Mouse (Mus musculus) layer of hippocampus, postnatal 14 days (tissue): ENCODE data around the gene Col4a2. TPM values are rescaled to one million over a fixed set of nuclear protein-coding genes. Genes with fewer than 3 reads are reported as not detected.

Experiments
- DNase-seq, 2 experiments: peaks; one replicate each; pipeline ENCODE4 v3.0.0; 2021 to 2022; ENCODE audit warnings: low spot score in 2 of 2, mixed read lengths in 1 of 2
- total RNA-seq, 2 experiments: library from RNA; stranded (reverse); gene quantifications; 2 replicates each; pipeline ENCODE4 v1.2.3; 2021

Gene Col4a2
- total RNA-seq, 2 experiments from 2014 or later = 78.5 to 78.8 TPM

DNA sequence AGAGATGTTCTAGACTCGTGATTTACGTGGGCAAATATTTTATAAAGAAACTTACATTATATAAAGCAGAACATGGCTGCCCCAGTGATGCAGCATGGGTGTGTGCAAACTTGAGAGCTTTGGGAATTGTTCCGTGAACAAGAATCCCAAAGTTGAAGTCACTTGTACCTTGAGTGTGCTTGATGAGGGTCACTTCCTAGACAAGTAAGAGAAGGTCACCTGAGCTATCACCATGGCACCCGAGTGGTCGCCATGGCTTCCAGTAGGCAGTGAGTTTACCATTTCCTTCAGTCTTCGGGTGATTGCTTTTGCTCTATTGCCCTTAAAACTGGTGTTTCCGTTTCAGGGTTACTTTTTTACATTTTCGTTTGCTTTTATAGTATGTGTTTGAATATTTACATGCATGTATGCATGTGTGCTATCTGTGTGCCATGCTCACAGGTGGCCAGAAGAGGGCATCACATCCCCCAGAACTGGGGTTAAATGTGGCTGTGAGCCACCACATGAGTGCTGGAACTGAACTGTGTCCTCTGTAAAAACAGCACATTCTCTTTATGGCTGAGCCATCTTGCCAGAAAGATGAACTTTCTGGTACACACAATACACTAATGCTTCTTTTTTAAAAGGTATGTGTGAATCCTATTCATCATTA lies 42.3 kb downstream of the Col4a2 start:
- no peak for DNase-seq

DNA sequence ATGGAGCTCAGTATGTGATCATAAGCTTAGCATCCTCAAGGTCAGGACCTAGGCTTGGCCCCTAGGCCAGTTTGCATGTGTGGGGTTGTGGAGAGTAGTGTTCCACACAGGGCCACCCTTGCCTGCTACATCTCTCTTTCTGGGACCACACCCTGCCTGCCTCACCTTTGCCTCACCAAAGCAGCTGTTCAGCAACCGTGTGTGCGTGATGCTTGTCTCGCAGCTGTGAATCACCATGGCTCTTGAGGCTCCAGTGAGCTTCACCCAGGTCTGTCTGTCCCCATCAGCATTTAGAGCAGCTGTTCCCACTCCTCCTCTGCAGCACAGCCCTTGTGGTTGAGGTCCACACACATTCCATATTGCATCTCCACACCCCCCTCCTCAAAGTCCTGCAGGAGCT lies 43.3 kb downstream of the Col4a2 start:
- DNase-seq = no peak

DNA sequence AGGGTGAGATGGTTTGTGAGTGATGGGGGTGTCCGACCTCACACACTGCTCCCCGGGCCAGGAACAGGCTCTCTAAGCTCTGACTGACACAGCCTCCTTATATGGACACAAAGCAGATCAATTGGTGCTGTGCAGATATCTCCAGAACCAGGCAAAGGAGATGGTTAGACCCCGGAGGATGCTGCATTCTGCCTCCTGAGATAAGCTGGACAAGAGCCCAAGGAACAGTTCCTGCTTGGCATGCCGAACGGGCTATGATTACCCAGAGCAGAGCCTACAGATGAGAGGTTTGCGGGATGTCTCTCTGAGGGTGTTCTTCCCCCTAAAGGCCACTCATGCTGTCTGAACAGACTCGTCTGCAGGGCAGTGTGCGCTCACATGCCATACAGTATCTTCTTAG lies 44.2 kb downstream of the Col4a2 start:
- DNase-seq = no peak

DNA sequence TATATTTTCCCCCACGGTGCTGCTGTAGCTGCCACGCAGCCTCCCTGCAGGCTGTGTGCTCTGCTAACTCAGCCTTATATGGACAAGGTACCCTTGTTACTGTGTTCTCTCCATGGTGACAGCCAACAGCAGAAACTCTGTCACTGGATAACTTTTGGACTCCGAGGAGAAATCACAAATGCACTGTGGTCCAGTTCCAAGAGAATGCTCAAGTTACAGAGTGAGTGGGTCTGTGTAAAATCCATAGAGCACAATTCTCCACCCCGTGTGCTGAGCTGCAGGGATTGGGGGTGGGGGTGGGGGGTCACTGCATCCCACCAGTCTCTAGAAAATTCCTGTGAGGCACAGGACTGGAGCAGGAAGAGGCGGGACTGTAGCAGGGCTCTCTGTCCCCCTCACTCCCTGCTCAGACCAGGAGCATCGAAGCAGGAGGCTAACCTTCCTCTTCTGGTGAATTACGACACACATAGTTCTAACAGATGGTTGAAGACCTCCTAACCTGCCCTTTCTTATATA lies 45.4 kb downstream of the Col4a2 start:
- DNase-seq = no peak

DNA sequence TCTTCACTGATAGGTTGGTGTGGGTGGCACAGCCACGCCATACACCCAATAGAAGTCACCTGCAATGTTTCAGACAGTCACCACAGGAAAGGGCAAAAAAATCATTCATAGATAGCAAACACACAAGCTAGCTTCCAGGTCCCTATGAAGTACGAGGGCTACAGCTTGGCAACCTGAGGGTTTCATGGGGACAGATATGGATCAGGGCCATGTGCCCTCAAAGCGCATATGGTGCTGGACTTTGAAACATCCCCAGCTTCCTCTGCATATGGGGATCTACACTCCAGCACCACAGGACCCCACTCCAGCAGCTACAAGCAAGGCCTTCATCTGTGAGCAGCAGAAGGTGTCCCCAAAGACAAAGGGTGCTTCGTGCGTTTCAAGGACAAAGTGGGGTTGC lies 47.2 kb downstream of the Col4a2 start:
- DNase-seq = no peak

DNA sequence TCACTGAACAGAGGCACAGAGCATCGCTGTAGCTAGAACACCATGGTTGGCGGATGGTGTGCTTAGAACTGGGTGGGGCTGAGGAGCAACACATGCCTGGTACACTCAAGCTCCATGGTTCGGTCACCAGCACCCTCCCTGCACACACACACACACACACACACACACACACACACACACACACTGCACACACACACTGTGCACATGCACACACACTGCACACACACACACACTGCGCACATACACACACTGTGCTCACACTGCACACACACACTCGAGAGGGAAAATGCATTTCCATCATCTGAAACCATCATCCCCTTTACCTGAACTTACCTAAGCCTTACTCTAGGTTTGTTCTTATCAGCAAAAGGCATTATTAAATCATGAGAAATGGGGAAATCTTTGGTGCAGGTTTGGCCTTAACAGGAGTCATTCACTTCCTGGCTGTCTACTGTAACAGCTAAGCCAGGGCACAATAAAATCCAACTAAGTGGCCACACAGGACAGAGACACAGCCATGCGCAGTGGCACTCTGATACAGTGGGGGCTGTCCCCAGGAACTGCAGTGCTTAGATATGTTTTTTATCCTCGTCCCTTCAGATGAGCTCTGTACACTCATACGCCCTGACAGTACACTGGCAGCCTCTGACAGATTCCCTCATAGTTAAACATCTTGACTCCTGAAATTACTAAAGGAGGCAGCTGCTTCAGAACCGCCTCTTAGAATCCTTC lies 49.1 kb downstream of the Col4a2 start:
- no peak for DNase-seq

DNA sequence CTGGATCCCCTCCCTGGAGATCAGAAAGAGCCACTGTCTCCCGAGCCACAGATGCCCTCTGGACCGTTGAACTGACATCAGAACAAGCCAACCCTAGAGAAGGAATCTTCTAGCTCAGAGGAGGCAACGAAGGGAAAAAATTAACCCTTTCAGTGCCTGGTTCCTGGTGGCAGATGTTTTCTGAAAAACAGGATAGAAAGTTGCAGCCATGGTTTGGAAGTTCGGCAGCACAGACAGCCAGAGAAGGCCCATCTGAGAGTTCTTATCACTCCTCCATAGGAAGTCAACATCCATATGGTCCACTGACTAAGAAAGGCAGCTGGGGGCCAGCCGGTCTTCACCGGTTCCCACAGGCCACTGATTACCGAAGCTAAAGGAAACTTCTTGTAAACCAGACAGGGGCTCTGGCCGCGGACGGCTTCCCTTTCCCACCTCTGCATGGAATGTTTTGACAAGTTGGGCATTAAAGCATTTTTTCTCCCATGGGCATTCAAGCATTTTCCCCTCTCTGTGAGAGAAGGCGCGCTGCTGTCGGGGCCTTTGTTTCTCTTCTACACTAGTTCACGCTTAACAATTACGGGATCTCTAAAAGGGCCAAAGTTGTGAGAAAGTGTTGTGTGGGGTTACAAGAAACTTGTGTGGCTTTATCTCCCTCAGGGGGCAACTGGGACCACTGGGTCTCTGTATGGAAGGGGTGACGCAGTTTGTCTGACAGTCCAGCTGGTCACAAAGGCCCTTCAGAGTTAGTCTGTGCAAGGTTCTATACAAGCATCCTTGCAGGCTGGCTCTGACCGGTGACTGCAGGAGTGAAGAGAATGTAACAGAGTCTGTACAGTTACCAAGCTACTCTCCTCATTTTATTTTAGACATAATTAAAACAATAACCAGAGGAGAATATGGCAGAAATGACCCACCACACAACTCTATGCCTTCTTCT lies 49.9 kb downstream of the Col4a2 start:
- no peak for DNase-seq

DNA sequence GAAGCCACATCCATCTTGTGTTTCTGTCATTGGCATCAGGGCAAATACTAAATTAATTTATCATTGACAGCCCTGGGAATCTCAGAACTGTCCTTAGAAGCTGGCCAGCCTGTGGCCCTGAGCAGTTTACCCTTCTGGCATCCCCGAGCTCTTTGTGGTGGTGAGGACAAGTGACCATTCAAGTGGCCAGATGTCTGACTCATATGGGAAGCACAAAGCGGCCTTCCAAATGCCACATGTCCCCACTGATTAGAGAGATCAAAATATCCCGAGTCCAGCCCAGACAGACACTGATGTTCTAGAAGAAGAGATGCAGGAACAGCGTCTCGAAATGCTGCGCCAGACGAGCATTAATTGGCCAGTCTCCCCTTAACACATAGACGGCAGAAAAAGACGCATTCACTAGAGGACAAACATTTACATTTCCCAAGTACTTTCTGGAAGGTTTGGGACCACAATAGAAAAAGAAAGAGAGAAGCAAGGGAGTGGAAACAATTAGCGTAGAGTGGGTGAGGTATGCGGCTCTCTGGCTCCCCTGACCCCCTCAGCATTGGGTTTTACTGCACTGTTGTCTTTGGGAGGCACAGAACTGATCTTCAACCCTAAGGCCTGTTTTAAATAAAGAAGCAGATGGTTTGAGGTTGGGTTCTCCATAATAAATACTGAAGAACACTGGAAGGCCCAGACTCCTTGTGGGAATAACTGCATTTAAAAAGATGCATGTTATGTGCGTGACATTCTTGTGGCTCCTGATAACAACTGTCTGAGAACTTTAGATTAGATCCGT lies 50.9 kb downstream of the Col4a2 start:
- no peak for DNase-seq

DNA sequence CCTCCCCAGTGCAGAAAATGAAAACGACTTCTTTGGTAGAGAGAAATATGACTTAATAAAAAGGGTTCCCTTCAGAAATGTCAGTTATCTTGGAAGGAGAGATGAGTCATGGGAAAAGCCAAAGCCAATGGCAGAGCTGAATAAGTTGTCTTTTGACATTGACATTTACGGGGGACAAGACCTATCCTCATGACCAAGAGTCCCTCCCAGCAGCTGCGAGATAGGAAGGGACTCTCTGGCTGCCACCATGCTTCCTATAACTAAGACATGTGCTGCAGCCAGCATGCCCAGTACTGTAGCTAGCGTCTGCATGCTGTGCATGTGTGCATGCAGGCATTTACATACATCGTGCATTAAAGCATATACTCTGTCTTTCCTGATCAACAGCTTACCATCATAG lies 53.6 kb downstream of the Col4a2 start:
- no peak for DNase-seq

DNA sequence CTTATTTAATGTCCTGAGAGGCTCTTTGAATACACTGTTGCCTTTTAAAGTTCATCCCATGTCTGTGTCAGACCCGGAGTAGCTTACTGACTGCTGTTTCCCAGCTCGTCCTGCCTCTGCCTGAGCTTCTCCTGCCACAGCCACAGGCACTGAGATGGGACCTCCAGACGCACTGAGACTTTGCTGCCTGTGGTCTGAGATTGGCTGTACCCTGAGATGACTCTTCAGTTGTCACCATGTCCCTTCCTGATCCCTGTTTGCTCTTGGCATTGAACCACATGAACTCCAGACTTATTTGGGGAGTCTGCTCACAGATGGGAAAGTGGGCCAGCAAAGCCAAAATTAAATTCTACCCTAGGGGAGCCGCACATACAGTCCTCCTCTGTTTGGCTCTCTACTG lies 54.1 kb downstream of the Col4a2 start:
- no peak for DNase-seq

DNA sequence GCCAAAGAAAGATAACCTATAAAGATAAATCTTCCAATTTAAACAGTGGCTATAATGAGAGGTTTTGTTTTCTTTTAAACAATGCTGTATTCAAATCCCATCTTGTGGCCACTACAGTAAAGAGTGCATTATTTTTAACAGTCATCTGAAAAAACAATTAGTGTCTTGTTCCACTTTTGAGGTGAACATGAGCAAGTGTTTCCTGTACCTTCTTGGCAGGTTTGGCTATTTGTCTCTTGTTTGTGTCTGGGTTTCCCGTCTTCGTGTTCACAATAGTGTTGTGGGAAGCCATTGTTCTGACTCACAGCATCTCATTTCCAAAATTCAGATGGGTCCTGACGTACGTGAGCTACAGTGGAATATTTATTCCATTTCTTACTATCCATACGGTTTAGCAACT lies 55.1 kb downstream of the Col4a2 start:
- DNase-seq = no peak

DNA sequence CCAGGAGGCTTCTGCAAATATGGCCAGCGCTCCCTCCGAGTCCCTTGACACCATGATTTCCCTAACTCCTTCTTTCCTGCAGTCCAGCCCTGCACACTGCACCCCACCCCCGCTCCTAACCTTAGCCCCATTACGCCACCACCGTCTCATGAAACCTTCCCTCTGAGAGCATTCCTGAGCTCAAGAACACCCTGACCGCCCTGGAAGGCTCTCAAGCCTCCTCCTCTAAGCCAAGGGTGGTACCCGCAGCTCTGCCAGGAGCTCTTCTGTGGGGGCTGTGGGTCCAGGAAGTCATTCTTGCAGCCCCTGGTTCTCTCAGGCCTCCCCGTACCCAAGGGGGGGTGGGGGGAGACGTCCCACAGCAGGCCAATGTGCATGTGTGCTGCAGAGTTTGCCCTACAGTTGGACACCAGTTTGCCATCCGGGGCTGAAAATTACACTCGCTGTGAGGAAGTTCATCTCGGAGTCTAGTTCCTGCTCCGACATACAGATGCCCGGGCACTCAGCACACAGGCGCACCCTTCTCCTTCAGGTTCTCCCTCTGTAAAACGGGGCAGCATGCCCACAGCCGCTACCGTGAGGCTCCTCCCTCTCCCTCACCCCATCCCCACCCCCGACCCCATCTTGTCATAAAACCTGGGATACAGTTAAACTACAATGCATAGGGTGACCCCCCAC lies 57.1 kb downstream of the Col4a2 start:
- no peak for DNase-seq

DNA sequence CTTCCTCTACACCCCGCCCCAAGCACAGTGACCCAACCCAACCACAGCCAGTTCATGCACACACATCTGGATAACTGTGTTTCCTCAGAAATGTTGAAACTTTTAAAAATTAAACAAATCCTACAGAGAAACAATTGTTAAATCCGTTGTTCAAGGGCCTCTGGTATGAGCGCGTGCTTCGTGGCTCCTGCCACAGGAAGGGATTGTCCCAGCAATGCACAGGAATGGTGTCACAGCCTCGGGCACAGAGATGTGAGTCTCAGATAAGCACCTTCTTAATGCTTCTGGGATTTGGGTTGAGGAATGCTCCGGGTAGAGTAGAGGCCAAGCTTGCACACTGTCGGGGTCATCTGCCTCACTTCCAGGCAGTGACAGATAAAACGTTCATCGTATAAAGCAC lies 58.7 kb downstream of the Col4a2 start:
- DNase-seq = no peak

DNA sequence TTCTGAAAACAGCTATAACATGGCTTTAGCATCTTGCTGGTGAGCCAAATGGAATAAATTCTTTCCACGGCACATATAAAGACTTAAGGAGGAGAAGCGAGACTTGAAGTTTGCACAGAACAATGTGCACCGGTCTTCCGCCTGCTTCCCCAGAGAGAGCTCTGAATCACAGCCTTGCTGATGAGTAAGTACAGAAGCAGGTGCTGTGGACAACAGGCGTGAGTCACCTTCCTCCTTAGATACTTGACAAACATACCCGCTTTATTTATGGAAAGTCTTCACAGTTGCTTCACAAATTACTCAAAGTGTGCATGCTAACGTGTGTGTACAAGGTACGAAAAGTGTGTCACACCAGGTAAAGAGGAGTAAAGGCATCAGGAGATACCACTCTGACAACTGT lies 59.5 kb downstream of the Col4a2 start:
- no peak for DNase-seq

DNA sequence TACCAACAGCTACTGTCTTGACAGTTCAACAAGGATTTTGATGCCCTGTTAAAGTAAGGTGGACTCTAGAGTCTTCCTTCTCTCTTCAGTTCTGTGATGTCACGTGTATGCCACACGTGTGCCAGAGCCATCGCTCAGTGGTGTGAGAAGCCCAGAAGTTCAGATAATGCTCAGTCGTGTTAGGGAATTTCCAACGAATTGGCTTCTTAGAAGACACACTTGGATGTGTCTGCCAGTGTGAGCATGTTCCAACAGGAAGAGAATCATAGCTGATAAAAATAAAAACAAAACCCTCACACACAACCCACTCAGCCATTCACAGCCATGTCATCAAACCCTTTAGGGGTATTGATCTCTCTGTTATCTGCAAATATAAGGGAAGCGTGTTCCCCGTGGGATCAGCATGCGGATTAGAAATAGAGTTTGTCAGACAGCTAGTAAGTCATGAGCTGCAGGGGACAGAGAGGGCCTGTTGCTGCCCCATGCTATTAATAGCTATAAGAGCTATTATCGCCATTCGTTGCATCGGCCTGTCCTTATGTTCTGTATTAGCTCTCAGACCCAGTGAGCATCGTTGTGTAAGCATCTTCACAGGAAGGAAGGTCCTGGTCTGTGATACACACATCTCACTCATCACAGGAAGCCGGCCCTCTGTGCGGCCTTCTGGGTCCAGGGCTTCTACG lies 61.2 kb downstream of the Col4a2 start:
- no peak for DNase-seq

DNA sequence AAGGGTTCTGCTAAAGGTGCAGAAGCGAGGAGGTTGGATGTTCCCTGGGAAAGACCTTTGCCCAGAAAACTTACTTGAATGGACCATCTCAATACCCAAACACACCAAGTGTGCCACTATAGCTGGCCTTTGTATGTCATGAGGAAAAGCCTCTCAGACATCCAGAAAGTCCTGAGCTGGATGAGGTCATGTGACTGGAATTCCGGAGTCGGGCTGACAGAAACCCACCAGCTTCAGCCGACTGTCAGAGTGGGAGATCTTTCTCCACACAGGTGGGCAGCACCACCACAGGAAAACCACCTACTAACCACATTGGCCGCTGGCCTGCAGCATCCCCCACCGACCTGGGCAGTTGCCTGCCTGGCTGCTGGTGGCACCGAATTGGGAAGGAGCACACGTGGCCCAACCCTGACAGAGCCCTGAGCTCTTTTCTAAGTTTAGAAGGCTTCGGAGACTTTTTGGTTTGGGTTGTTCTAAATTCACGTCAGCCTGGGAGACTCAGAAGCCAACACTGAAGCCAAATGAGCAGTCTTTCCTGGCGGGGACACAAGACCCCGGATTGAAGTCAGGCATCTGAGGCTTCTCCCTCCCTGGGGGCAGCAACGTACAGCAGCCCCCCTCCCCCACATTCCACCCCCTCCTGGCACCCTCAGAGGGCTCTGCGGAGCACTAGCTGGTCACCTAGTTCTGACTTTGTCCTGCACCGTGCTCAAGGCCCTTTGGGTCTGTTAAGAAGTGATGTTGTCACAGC lies 61.9 kb downstream of the Col4a2 start:
- DNase-seq = no peak

DNA sequence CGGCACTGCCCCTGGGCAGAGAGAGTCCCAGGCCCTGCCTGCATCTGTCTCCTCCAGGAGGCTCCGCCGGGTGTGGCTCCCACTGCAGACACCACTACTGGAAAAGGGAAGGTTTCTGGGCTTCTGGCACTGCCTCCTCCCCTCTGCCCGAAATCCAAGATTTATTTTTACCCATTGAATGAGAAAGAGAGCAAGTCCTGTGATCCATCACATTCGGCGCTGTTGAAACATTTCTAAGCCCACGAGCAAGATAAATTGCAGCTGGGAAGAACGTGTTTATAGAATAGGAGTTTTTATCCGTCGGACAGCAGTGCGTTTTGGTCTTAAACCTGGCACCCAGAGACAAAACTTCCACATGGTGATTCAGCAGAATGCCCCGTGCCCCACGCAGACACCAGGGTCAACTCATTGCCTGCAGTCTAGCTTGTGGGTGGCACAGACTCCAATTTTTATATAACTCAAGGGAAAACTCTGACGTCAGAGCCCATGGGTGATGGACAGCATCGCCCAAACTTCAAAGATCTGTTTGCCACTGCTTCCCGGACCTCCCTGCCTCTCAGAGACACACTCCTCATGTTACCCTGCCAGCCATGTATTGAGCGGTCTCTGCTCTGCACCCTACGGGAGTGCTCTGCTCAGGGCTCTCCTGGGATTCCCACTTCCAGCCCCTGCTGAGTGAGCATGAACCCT lies 63.3 kb downstream of the Col4a2 start:
- DNase-seq = no peak

DNA sequence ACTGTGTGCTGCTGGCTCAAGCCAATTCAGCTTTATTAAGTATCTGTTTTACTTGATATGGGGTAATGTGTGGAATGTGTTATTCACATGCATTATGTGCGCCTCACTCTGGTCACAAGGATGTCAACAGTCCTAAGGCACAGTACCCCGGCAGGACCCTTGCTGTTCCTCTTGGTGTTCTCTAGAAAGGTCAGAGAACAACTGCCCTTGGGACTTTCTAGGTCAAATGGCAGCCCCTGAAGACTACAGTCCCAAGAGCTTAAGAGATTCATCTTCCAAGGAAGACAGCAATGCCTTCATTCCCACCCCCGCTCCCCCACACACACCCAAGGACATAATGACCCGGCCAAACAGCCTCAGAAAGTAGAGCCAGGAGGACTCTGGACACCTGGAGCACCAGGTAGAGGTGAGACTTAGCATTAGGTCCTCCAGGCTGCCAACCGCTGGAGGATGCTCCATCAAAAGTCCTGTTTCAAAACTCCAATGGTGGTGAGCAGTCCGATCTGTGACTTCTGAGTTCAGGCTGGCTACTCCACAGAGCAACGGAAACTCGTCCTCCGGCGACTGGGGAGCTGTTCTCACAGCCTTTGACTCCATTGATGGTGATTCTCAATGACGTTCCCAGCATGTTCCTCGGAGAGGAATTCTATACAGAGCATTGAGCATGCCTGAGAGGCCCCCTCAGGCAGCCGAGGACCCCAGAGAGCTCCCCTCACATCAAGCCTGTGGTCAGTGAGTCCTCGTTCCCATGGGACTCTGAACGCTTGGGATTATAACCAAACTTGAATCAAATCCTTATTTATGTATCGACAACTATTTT lies 65.0 kb downstream of the Col4a2 start:
- no peak for DNase-seq
